Mouse (Mus musculus): Measurements from ENCODE around the gene Rnf149. TPM values are rescaled to one million over a fixed set of nuclear protein-coding genes. Genes with fewer than 3 reads are reported as not detected.
"Not testable (repeated sequence)": the region's sequence is repeated elsewhere in the genome, so short reads cannot be mapped to it uniquely, and the experiment has no call there.

Rnf149 gene
- polyA plus RNA-seq, 1 experiment from 2014 or later = 22.0 TPM

- no peak overlapping the region for H3K4me2 ChIP-seq
- no peak overlapping the region for H3K4me3 ChIP-seq
- WGBS = 65% methylated on average over 11 of the region's 11 CpGs
- H3K36me3 ChIP-seq = no peaks in the 10 kb centered on the region
- no peaks in the 10 kb centered on the region for H3K4me1 ChIP-seq (replicated peaks)
- H3K9me3 ChIP-seq (replicated peaks) = peaks cover 5% of the 10 kb centered on the region; the same call in 1 of the 2 replicates
- no peak overlapping the region for H3K27ac ChIP-seq (ENCODE audit: poor library complexity, severe bottlenecking)
- no peak for ATAC-seq (ENCODE audit: insufficient number of reproducible peaks, low FRiP score)
- no peaks in the 10 kb centered on the region for H3K27me3 ChIP-seq (replicated peaks)
- no peak overlapping the region for H3K9ac ChIP-seq
Measured at GRCm38 (mm10) chr1:39598726-39599125, 21.5 kb upstream of the Rnf149 start.

- not testable (repeated sequence) for H3K36me3 ChIP-seq; H3K4me3 ChIP-seq; H3K27me3 ChIP-seq (replicated peaks); H3K9ac ChIP-seq; H3K4me2 ChIP-seq; H3K9me3 ChIP-seq (replicated peaks); ATAC-seq (ENCODE audit: insufficient number of reproducible peaks, low FRiP score); H3K4me1 ChIP-seq (replicated peaks); H3K27ac ChIP-seq (ENCODE audit: poor library complexity, severe bottlenecking)
- WGBS = 87% methylated on average over 9 of the region's 9 CpGs
Measured at GRCm38 (mm10) chr1:39597135-39597534, 19.9 kb upstream of the Rnf149 start.

- no peak for ATAC-seq (ENCODE audit: insufficient number of reproducible peaks, low FRiP score)
- no peak overlapping the region for H3K9ac ChIP-seq
- H3K9me3 ChIP-seq (replicated peaks) = no peaks in the 10 kb centered on the region
- H3K27me3 ChIP-seq (replicated peaks) = no peaks in the 10 kb centered on the region
- WGBS = 78% methylated on average over 10 of the region's 10 CpGs
- H3K4me1 ChIP-seq (replicated peaks) = no peaks in the 10 kb centered on the region
- no peak overlapping the region for H3K27ac ChIP-seq (ENCODE audit: poor library complexity, severe bottlenecking)
- no peak overlapping the region for H3K4me2 ChIP-seq
- H3K4me3 ChIP-seq = no peak overlapping the region
- no peaks in the 10 kb centered on the region for H3K36me3 ChIP-seq
Measured at GRCm38 (mm10) chr1:39593836-39594235, 16.6 kb upstream of the Rnf149 start.

GRCm38 (mm10) chr1:39592090-39592489 lies 14.9 kb upstream of the Rnf149 start:
- Histone ChIP-seq H3K27me3 (replicated peaks) (no peaks in the 10 kb centered on the region), H3K36me3 (no peaks in the 10 kb centered on the region), H3K4me2 (no peak overlapping the region), H3K4me3 (no peak overlapping the region), H3K9me3 (replicated peaks) (no peaks in the 10 kb centered on the region), H3K4me1 (replicated peaks) (no peaks in the 10 kb centered on the region), H3K27ac (ENCODE audit: poor library complexity, severe bottlenecking) (no peak overlapping the region), H3K9ac (no peak overlapping the region)
- ATAC-seq (ENCODE audit: insufficient number of reproducible peaks, low FRiP score) = no peak
- WGBS = 78% methylated on average over 4 of the region's 4 CpGs

GRCm38 (mm10) chr1:39591557-39591956 lies 14.4 kb upstream of the Rnf149 start:
- WGBS = 56% methylated on average over 1 of the region's 1 CpGs
- H3K27me3 ChIP-seq (replicated peaks); H3K4me1 ChIP-seq (replicated peaks); H3K4me2 ChIP-seq; H3K4me3 ChIP-seq; H3K27ac ChIP-seq (ENCODE audit: poor library complexity, severe bottlenecking); H3K36me3 ChIP-seq; H3K9ac ChIP-seq; ATAC-seq (ENCODE audit: insufficient number of reproducible peaks, low FRiP score); H3K9me3 ChIP-seq (replicated peaks): not testable (repeated sequence)

- WGBS = 75% methylated on average over 5 of the region's 5 CpGs
- Histone ChIP-seq H3K4me1 (replicated peaks) (no peaks in the 10 kb centered on the region), H3K36me3 (no peaks in the 10 kb centered on the region), H3K9ac (no peak overlapping the region), H3K27me3 (replicated peaks) (no peaks in the 10 kb centered on the region), H3K27ac (ENCODE audit: poor library complexity, severe bottlenecking) (no peak overlapping the region), H3K4me2 (no peak overlapping the region), H3K9me3 (replicated peaks) (no peaks in the 10 kb centered on the region), H3K4me3 (no peak overlapping the region)
- ATAC-seq (ENCODE audit: insufficient number of reproducible peaks, low FRiP score) = no peak
Measured at GRCm38 (mm10) chr1:39590193-39590592, 13.0 kb upstream of the Rnf149 start.

GRCm38 (mm10) chr1:39585416-39585815 lies 8.2 kb upstream of the Rnf149 start:
- WGBS = 82% methylated on average over 9 of the region's 9 CpGs
- ATAC-seq (ENCODE audit: insufficient number of reproducible peaks, low FRiP score) = no peak
- H3K9ac ChIP-seq = no peak overlapping the region
- no peaks in the 10 kb centered on the region for H3K36me3 ChIP-seq
- H3K4me3 ChIP-seq = no peak overlapping the region
- H3K4me2 ChIP-seq = no peak overlapping the region
- H3K27ac ChIP-seq (ENCODE audit: poor library complexity, severe bottlenecking) = no peak overlapping the region
- no peaks in the 10 kb centered on the region for H3K4me1 ChIP-seq (replicated peaks)
- H3K9me3 ChIP-seq (replicated peaks) = no peaks in the 10 kb centered on the region
- H3K27me3 ChIP-seq (replicated peaks) = no peaks in the 10 kb centered on the region

GRCm38 (mm10) chr1:39583173-39583572 lies 6.0 kb upstream of the Rnf149 start:
- H3K36me3 ChIP-seq = no peaks in the 10 kb centered on the region
- WGBS = 80% methylated on average over 9 of the region's 9 CpGs
- ATAC-seq (ENCODE audit: insufficient number of reproducible peaks, low FRiP score) = no peak

GRCm38 (mm10) chr1:39581215-39581614 lies 4.0 kb upstream of the Rnf149 start:
- H3K36me3 ChIP-seq = no peaks in the 10 kb centered on the region
- no peak overlapping the region for H3K4me3 ChIP-seq
- WGBS = 66% methylated on average over 2 of the region's 3 CpGs
- no peak overlapping the region for H3K9ac ChIP-seq
- ATAC-seq (ENCODE audit: insufficient number of reproducible peaks, low FRiP score) = no peak
- no peak overlapping the region for H3K4me2 ChIP-seq
- H3K27ac ChIP-seq (ENCODE audit: poor library complexity, severe bottlenecking) = no peak overlapping the region
- H3K27me3 ChIP-seq (replicated peaks) = no peaks in the 10 kb centered on the region
- no peaks in the 10 kb centered on the region for H3K9me3 ChIP-seq (replicated peaks)
- H3K4me1 ChIP-seq (replicated peaks) = 0 out of 2 replicates have a peak, but pooled peaks cover 3% of the 10 kb centered on the region

More at GRCm38 (mm10) chr1:39583173-39583572, 6.0 kb upstream of the Rnf149 start:
- H3K9ac ChIP-seq = no peak overlapping the region
- H3K27me3 ChIP-seq (replicated peaks) = no peaks in the 10 kb centered on the region
- no peak overlapping the region for H3K27ac ChIP-seq (ENCODE audit: poor library complexity, severe bottlenecking)
- H3K4me3 ChIP-seq = no peak overlapping the region
- no peaks in the 10 kb centered on the region for H3K4me1 ChIP-seq (replicated peaks)
- no peaks in the 10 kb centered on the region for H3K9me3 ChIP-seq (replicated peaks)
- no peak overlapping the region for H3K4me2 ChIP-seq

GRCm38 (mm10) chr1:39579139-39579538 lies 1.9 kb upstream of the Rnf149 start:
- Histone ChIP-seq H3K4me1 (replicated peaks) (peaks cover 11% of the 10 kb centered on the region), H3K27ac (ENCODE audit: poor library complexity, severe bottlenecking) (no peak overlapping the region), H3K36me3 (no peaks in the 10 kb centered on the region), H3K4me2 (no peak overlapping the region), H3K4me3 (no peak overlapping the region), H3K9ac (no peak overlapping the region), H3K27me3 (replicated peaks) (no peaks in the 10 kb centered on the region), H3K9me3 (replicated peaks) (no peaks in the 10 kb centered on the region)
- 75% methylated on average over 6 of the region's 6 CpGs for WGBS
- no peak for ATAC-seq (ENCODE audit: insufficient number of reproducible peaks, low FRiP score)

GRCm38 (mm10) chr1:39578446-39578845 lies 1.2 kb upstream of the Rnf149 start:
- Histone ChIP-seq H3K27me3 (replicated peaks) (no peaks in the 10 kb centered on the region), H3K4me3 (no peak overlapping the region), H3K36me3 (no peaks in the 10 kb centered on the region), H3K4me1 (replicated peaks) (peaks cover 14% of the 10 kb centered on the region), H3K4me2 (no peak overlapping the region), H3K9me3 (replicated peaks) (no peaks in the 10 kb centered on the region), H3K9ac (no peak overlapping the region), H3K27ac (ENCODE audit: poor library complexity, severe bottlenecking) (no peak overlapping the region)
- no peak for ATAC-seq (ENCODE audit: insufficient number of reproducible peaks, low FRiP score)
- WGBS = 81% methylated on average over 5 of the region's 5 CpGs

GRCm38 (mm10) chr1:39576431-39577243 lies 568 bp downstream of the Rnf149 start:
- no peaks in the 10 kb centered on the region for H3K9me3 ChIP-seq (replicated peaks)
- H3K4me1 ChIP-seq (replicated peaks) = peaks cover 21% of the 10 kb centered on the region
- H3K4me3 ChIP-seq = peak overlapping the region; percentile 88
- no peaks in the 10 kb centered on the region for H3K36me3 ChIP-seq
- peak overlapping the region; percentile 75 for H3K4me2 ChIP-seq
- H3K9ac ChIP-seq = peak overlapping the region; percentile 89
- peak overlapping the region; percentile 96 for H3K27ac ChIP-seq (ENCODE audit: poor library complexity, severe bottlenecking)
- ATAC-seq (ENCODE audit: insufficient number of reproducible peaks, low FRiP score) = peak; percentile 79
- under 1% methylated on average over 83 of the region's 88 CpGs for WGBS
- H3K27me3 ChIP-seq (replicated peaks) = no peaks in the 10 kb centered on the region

Data from heart, embryonic 12.5 days (tissue).